Mouse (Mus musculus) embryo, embryonic 10 days (tissue): Measurements from ENCODE around the gene Parp9.
A peak's percentile ranks its signal among the peaks of the same experiment; 100 is the strongest.
"Not testable (repeated sequence)": the region's sequence is repeated elsewhere in the genome, so short reads cannot be mapped to it uniquely, and the experiment has no call there.

Experiments
- DNase-seq: peaks from one replicate; pipeline ENCODE4 v3.0.0-alpha.2; 2015; ENCODE audit warnings: low spot score

Gene Parp9

DNA sequence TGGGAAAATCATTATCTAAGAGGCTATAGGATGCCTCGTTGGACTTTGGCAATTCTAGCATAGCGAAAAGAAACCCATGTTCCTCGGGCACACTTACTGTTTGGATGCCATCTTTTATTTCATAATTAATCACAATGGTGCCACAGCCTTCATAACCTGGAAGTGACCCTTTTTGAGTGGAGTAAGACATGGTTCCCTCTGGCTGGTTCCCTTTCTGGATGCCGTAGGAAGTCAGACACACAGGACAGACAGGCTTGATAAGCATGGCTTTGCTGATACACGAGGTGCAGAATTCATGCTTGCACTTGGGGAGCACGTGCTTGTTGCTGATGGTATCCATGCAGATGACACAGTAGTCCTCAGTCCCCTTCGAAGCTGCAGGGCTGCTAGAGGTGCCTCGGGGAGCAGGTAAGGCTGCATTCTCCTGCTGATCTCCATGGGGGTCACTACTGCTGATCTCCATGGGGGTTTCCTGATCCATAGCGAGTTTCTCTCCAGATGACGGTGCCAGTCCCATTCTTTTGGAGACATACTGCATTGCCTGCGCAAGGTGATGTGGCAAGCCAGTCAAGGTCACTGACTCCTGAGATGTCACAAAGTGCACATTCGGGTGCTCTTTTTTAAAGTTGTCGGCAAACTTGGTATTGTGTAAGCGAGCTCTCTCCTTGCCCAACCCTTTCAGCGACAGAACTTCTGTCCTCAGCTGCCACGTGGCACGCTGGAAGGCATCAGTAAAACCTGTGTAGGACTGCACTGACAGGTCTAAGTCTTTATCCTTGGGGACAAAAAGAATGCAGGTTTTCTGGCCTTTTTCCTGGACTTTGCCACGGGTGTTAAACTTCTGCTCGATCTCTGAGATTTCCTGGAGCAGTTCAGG, 5.9 kb upstream of the Parp9 start:
- no peak for DNase-seq

DNA sequence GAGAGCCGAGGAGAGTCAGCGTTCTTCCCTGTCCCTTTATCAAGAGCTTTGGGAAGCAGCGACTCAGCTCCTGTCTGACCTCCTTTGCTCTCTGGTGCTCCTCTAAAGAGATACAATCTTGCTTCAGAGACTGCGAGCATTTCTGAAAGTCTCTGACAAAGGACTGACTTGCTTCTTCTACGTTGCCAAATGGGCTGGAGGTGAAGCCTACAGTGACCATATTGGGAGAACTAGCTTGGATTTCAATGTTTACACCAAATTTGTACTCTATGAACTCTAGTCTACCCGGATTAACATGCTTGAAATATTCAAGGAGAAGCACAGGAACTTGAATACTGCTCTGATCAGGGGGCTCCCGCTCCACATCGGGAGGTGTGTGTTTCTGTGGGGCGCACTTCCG, 5.1 kb upstream of the Parp9 start:
- DNase-seq = no peak

DNA sequence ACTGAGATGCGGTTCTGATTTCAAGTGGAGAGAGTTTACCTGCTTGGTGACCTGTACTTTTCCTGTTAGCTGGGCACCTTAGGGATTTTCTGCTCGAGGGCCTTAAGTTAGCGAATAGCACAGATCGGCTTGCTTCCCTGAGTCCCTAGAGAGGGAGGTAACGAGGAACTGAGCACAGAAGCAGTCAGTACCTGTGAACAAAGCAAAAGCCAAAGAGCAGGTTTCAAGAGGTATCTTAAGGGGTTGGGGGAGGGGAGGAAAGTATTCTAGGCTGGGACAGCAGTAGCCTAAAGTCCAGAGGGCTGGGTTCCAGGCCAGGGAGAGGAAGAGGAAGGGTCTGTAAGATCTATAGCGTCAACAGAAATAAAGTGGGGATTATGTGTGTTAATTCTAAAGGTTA, 991 bp downstream of the Parp9 start:
- no peak for DNase-seq

DNA sequence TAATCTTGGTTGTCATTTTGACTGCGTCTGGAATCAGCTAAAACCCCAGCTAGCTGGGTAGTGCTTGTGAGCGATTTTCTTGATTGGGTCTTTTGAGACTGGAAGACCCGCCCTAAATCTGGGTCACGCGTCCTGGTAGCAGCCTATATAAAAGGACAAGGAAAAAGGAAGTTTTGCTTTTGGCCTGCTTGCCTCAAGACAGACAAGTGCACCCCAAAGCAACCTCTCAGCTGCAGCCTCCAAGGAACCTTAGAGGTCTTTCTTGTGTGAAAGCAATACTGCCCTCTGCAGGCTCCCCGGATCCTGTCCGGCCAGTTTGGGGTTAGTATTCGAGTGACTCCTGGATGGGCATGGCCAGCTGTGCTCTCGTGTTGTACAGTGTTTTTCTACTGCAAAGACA, 1.4 kb downstream of the Parp9 start:
- DNase-seq = peak; percentile 69

DNA sequence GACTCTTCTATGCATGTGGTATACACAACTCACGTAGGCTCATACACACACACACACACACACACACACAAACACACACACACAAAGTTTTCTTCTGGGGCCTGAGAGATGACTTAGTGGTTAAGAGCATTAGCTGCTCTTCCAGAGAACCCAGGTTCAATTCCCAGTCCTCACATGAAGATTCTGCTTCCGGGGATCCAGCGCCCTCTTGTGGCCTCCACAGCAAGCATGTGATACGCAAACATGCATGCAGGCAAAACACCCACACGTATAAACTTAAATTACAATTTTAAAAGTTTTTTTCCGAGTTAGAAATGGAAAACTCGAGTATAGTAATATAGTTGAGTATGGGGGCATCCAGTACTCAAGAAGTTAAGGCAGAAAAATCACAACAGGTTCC, 3.1 kb downstream of the Parp9 start:
- DNase-seq = no peak

DNA sequence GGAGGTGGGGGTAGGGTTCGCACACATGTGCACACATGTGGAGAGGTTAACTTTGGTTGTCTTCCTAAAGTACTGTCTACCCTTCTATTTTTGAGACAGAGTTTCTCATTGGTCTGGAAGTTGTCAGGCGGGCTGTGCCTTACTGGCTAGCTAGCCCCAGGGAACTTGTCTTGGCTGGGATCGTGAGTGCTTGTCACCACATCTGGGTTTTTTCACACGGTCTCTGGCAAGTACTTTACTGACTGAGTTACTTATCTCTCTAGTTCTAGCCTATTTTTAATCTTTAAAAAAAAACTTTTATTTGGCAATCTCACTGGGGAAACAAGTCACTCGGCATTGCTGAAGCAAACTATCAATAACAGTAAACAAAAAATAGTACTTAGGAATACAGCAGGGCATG, 11.0 kb downstream of the Parp9 start:
- DNase-seq = no peak

DNA sequence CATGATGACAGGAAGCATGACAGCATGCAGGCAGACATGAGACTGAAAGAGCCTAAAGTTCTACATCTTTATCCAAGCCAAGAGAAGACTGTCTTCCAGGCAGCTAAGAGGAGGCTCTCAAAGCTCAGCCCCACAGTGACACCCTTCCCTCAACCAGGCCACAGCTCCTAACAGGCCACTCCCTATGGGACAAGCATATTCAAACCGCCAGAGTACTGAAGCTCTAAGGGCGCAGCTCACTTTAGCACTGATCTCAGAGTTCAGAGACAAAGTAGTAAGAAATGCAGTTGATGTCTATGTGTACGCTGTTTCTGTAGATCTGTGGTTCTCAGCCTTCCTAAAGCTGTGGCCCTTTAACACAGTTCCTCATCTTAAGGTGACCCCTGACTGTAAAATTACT, 12.9 kb downstream of the Parp9 start:
- no peak for DNase-seq

DNA sequence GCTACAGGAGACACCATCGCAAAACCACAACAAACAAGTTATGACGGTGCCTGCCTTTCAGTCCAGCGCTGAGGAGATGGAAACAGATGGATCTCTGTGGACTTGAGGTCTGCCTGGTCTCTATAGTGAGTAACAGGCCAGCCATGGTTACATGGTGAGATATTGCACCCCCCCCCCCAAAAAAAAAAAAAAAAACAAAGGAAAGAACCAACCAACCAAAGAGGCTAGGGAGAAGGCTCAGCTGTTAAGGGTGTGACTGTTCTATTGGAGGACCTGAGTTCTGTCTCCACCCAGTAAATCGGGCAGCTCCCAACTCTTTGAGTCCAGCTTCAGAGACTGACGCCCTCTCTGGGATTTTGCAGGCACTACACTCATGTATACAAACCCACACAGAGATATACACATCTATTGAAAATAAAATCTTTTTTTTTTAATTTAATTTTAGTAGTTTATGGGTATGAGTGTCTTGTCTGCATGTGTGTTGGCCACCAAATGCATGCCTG, 14.4 kb downstream of the Parp9 start:
- DNase-seq = no peak

DNA sequence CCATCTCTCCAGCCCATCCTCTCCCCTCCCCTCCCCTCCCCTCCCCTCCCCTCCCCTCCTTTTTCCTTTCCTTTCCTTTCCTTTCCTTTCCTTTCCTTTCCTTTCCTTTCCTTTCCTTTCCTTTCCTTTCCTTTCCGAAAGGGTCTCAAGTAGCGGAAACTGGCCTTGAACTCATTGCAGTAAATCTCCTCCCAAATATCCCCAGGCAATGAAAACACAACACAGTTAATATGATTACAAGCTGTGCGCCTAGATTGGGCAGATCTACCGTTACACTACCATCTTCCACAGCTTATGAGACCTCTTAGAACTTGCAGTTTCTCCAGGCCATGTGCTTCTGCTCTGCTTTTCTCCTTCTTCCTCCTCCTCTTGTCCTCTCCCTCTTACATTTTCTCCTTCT, 27.7 kb downstream of the Parp9 start:
- not testable (repeated sequence) for DNase-seq

DNA sequence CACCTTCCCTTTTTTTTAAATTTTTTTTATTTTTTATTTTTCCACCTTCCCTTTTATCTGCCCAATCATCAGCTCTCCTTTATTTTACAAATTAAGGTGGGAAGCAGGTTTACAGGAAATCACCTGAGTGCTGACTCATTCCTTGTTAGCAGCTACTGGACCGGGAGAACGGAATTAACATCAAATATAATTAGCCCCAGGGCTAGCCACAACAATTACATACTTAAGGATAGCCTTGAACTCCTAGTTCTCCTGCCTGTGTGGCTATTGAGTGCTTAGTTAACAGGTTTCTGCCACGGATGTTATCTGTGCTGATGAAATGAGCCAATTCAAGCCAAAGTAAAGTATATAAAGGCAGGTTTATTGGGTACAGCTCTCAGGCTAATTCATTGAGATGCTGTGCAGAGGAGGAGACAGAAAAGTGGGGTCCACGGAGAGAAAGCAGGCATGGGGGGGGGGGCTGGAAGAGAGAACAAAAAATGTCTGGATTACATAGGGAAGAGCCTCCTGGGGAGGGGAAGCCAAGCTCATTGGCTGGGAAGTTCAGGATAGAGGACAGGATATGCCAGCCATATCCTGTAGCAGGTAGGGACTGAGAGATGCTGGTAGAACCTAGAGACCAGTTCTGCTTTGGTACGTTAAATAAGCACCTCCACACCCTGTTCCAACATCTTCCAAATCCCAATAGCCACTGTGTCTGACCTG, 28.3 kb downstream of the Parp9 start:
- no peak for DNase-seq

DNA sequence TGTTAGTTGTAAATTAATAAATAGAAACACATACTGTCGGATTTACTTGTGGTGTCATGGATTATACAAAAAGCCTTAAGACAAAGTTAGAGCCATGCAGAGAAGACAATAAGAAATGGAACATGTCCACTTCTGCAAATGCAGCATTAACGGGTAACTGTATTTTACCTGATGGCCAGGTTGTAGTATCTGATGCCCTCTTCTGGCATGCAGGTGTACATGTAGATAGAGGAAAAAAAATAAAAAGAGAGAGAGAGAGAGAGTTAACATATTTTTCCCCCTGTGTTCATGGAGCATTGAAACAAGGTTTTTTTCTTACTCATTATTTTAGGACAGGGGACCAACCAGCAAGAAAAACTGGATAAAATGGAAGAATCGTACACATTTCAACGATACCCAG, 29.0 kb downstream of the Parp9 start:
- DNase-seq = no peak

DNA sequence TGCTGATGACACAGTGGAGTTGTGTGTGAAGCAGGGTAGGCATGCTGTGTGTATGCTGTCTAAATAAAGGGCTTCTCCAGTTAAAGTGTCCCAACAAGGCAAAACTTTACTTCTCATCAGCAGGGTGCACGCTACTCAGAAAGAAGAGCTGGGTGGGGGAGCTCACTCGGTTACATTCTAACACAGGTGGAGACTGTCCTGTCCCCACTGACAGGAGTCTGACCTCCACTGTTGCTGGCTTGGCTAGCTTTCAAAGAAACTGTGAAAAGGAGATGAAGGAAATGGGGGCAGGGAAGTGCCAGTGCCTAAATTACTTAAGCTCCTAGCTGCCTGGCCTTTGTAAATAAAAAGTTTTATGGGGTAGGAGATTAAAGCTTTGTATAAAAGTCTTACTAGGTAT, 29.9 kb downstream of the Parp9 start:
- no peak for DNase-seq

DNA sequence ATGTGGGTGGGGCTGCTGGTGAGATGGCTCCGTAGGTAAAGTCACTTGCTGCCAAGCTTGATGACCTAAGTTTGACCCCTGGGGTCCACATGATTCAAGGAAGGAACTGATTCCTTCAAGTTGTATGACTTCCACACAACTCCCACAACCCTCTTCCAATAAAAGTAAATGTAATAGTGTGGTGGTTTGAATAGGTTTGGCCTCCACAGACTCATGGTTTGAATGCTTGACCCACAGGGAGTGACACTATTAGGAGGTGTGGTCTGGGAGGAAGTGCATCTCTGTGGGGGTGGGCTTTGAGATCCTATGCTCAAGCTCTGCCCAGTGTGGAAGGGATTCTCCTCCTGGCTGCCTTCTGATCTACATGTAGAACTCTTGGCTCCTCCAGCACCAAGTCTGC, 35.8 kb downstream of the Parp9 start:
- DNase-seq = no peak

DNA sequence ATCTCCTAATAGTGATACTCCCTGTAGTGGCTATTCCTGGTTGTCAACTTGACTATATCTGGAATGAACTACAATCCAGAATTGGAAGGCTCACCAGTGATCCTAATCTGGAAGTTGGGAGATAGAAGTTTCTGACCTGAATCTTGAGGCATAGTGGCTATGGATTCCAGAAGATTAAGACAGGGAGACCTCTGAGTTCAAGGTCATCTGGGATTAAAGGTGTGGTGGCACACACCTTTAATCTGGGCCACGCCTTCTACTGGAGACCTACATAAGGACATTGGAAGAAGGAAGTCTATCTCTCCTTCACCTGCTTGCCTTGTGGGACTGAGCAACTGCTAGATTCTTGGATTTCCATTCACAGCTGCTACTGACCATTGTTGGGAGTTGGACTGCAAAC, 40.2 kb downstream of the Parp9 start, which contains the start of gene Kpna1:
TSS of gene Kpna1 (plus strand) at position 301 of the 400 bp plus-strand sequence.
- DNase-seq = not testable (repeated sequence)

DNA sequence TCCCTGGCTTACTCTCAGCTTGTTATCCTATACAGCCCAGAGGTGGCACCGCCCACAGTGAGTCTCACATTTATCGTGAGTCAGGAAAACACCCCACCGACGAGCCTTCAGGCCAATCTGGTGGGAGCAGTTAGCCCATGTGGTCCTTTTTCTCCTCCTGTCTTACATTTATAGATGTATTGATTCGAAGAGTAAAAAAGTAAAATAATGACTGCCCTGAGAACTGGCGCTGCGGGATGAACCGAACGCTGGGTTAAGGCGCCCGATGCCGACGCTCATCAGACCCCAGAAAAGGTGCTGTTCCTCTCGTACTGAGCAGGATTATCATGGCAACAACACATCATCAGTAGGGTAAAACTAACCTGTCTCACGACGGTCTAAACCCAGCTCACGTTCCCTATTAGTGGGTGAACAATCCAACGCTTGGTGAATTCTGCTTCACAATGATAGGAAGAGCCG, 43.1 kb downstream of the Parp9 start:
- peak; percentile 100 for DNase-seq

DNA sequence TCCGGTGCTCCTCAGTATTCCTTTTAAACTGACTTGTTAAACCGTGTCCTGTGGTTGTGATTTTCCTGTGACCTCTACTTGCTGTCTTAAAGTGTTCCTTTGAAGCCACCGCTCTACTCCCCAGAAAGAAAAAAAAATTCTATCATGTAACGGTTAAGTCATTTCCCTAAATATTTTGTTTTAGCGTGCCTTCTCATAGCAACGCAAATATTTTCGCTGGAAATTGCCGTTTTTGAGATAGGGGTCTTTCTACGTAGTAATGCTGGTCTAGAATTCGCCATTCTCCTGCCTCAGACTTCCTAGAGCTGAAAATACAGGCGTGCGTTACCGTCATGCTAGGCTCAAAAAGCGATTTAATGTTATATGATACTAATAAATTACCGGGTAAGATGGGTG, 44.2 kb downstream of the Parp9 start:
- peak; percentile 6 for DNase-seq

DNA sequence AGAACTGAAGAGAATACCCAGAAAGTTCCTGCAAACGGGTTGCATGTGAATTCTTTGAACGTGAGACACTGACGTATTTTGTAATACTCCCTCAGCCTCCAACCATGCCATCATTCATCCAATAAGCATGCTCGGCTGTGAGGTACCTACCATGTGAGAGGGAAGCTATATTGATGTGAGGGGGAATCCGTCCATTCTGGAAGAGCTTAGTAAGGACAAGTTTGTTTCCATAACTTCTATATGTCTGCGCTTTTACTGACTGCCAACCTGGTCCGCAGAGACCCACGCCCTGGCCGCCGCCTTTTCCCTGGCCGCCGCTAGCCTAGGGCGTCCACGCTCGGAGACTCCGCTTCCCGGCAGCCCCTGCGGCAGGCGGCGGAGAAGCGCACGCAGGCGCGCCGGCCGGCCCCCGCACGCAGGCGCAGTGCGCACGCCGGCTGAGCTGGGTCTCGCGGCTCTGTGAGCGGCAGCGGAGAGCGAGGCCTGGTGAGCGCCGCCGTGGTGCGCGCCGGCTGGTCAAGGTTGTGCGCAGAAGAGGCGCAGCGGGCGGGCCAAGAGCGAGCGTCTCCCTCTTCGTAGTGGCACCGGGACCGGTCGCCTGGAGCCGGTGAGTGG, 44.7 kb downstream of the Parp9 start:
- peak; percentile 92 for DNase-seq

DNA sequence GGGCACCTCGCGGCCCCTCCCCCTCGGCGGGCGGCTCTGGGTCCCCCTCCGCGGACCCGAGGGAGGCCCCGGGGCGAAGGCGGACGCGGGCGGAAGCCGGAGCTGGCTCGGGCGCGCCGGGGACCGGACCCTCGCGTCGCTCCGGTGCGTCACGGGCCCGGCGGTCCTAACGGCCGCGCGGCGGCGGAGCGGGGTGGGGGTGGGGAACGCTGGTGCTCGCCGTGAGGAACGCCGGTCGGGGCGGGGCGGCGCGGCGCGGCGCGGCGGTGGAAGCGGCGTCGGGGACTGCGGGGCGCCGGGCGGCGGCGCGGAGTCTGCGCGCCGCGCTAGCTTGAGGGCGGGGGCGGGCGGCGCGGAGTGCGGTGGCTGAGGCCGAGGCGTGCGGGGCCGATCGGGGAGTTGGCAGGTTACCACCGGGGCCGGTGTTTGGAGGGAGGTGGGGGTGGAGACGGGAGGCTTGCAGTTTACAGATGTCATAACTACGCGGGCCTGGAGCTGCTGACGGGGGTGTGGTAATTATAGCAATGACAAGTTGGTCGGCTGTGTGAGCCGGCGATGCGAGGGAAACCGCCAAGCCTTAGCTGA, 45.3 kb downstream of the Parp9 start:
- peak; percentile 64 for DNase-seq

DNA sequence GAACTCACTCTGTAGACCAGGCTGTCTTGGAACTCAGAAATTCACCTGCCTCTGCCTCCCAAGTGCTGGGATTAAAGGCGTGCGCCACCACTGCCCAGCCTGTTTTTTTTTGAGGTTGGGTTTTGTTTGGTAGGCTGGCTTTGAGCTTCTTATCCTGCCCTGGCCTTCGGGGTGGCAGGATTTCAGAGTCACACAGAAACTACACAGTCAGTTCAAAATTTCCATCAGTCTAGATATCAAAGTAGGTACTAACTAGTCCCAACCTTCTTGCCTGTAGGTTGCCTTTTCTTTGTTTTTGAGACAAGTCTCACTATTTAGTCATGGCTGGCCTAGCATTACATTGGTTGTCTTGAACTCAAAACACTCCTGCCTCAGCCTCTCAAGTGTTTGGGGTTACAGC, 46.2 kb downstream of the Parp9 start:
- no peak for DNase-seq

DNA sequence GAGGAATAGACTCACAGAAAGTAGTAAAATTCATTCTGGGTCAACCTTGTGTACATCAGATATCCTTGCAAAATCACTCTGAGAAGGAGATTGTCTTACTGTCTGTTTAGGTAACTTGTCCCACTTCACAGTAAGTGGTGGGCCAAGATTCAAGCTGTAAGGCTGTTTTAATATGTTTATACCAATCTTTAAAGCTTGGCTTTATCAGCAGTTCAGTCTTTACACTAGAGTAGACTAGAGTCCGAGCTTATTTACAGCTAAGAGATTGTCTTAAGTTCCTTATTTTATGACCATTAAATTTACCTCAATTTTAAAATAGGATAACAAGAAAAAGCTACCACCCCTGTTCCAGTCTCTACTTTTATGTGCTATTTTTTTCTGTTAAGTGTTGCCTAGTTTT, 49.7 kb downstream of the Parp9 start:
- DNase-seq = no peak

DNA sequence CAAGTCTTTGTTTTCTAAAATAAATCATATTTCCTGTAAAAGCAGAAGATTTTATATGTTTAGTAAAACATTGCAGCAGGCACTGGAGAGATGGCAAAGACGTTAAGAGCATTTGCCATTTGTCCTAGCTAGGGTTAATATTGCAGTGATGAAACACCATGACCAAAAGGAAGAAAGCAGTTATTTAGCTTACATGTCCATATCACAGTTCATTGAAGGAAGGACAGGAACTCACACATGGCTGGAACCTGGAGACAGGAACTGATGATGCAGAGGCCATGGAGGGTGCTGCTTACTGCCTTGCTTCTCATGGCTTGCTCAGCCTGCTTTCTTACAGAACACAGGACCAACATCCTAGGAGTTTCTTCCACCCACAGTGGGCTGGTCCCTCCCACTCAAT, 54.1 kb downstream of the Parp9 start:
- no peak for DNase-seq

DNA sequence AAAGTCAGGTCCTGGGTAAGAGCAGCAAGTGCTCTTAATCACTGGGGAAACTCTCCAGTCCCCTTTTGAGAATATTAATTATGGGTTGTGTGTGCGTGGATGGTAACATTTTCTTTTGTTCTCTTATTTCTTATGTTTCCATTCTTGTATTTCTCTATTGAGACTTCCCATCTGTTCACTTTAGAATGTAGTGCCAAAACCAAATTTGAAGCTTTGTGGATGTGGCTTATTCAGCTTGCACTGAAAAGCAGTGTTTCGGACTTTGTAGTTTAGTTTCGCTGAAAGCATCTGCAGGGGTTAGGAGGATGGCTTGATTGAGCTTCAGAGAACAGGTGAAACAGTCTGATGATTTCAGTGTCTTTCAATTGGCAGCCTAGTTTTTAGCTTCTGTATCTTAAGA, 55.0 kb downstream of the Parp9 start:
- no peak for DNase-seq
